Mouse (Mus musculus): ENCODE measurements at regions not wholly inside any gene's neighbourhood (a gene's known extent, or its start where the extent isn't known, plus 50 kb on each side); places are given as distances from the start of the nearest gene placed in this dataset.
A peak's percentile ranks its signal among the peaks of the same experiment; 100 is the strongest.

GRCm38 (mm10) chr5:118353689-118354088 lies 108.7 kb downstream of the 2410131K14Rik start:
- DNase-seq (ENCODE audit: low spot score in 2 of 2) = no peak

GRCm38 (mm10) chr5:118354127-118354526 lies 109.1 kb downstream of the 2410131K14Rik start:
- no peak for DNase-seq (ENCODE audit: low spot score in 2 of 2)

GRCm38 (mm10) chr5:118354871-118355270 lies 109.8 kb downstream of the 2410131K14Rik start:
- no peak for DNase-seq (ENCODE audit: low spot score in 2 of 2)

GRCm38 (mm10) chr5:118355287-118355686 lies 110.3 kb downstream of the 2410131K14Rik start:
- DNase-seq (ENCODE audit: low spot score in 2 of 2) = no peak

GRCm38 (mm10) chr5:118355691-118356337 lies 110.8 kb downstream of the 2410131K14Rik start:
- no peak for DNase-seq (ENCODE audit: low spot score in 2 of 2)

GRCm38 (mm10) chr5:118359646-118360373 lies 114.8 kb downstream of the 2410131K14Rik start:
- DNase-seq (ENCODE audit: low spot score in 2 of 2) = no peak

GRCm38 (mm10) chr5:118360374-118361064 lies 115.5 kb downstream of the 2410131K14Rik start:
- DNase-seq (ENCODE audit: low spot score in 2 of 2) = no peak

GRCm38 (mm10) chr5:118361133-118361852 lies 116.3 kb downstream of the 2410131K14Rik start:
- no peak for DNase-seq (ENCODE audit: low spot score in 2 of 2)

- DNase-seq (ENCODE audit: low spot score in 2 of 2) = no peak
Observed at GRCm38 (mm10) chr5:118361853-118362406, 116.9 kb downstream of the 2410131K14Rik start.

GRCm38 (mm10) chr5:118362738-118363137 lies 117.7 kb downstream of the 2410131K14Rik start:
- DNase-seq (ENCODE audit: low spot score in 2 of 2) = no peak

GRCm38 (mm10) chr5:118363154-118363553 lies 118.1 kb downstream of the 2410131K14Rik start:
- no peak for DNase-seq (ENCODE audit: low spot score in 2 of 2)

- no peak for DNase-seq (ENCODE audit: low spot score in 2 of 2)
Observed at GRCm38 (mm10) chr5:118364646-118365045, 119.6 kb downstream of the 2410131K14Rik start.

- DNase-seq (ENCODE audit: low spot score in 2 of 2) = no peak
Observed at GRCm38 (mm10) chr5:118365196-118365595, 120.2 kb downstream of the 2410131K14Rik start.

GRCm38 (mm10) chr5:118365651-118366050 lies 120.6 kb downstream of the 2410131K14Rik start:
- DNase-seq (ENCODE audit: low spot score in 2 of 2) = no peak

- DNase-seq (ENCODE audit: low spot score in 2 of 2) = no peak
Observed at GRCm38 (mm10) chr5:118367047-118367446, 122.0 kb downstream of the 2410131K14Rik start.

GRCm38 (mm10) chr5:118373581-118373981 lies 128.6 kb downstream of the 2410131K14Rik start:
- DNase-seq (ENCODE audit: low spot score in 2 of 2) = peak in 1 of 2 experiments; percentile 26

GRCm38 (mm10) chr5:118374968-118375367 lies 129.9 kb downstream of the 2410131K14Rik start:
- DNase-seq (ENCODE audit: low spot score in 2 of 2) = no peak

GRCm38 (mm10) chr5:118375916-118376315 lies 130.9 kb downstream of the 2410131K14Rik start:
- DNase-seq (ENCODE audit: low spot score in 2 of 2) = no peak

- DNase-seq (ENCODE audit: low spot score in 2 of 2) = no peak
Observed at GRCm38 (mm10) chr5:118376478-118376877, 131.5 kb downstream of the 2410131K14Rik start.

GRCm38 (mm10) chr5:118377402-118377848 lies 132.4 kb downstream of the 2410131K14Rik start:
- no peak for DNase-seq (ENCODE audit: low spot score in 2 of 2)

- DNase-seq (ENCODE audit: low spot score in 2 of 2) = no peak
Observed at GRCm38 (mm10) chr5:118379245-118380051, 134.4 kb downstream of the 2410131K14Rik start.

Measured in frontal cortex, postnatal 25 days (tissue).